Mouse (Mus musculus) lung, postnatal 10 days (tissue): ENCODE measurements at regions not wholly inside any gene's neighbourhood (a gene's known extent, or its start where the extent isn't known, plus 50 kb on each side); places are given as distances from the start of the nearest gene placed in this dataset.

ENCODE experiments used
- DNase-seq: peaks from one replicate; pipeline ENCODE4 v3.0.0; 2021

DNA sequence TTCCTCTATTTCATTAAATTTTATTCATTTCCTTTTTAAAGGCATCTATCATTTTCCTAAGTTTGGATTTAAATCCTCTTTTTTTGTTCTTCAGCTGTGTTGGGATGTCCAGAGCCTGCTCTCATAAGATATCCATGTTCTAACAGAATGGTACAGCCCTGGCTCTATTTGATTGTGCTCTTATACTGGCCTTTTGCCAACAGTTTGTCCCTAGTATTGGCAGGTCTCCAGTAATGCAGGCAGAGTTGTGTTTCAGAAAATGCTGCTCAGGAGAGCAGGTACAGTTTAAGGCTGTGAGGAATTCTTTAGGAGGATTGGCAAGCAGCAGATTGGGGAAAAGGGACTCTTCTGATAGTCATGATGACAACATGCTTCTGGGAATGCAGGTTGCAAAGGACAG, 797.1 kb upstream of the Slit2 start:
- no peak for DNase-seq

- DNase-seq: no peak
These were observed 780.6 kb upstream of the Slit2 start for GRCm38 (mm10) chr5:47202164-47202914.

DNA sequence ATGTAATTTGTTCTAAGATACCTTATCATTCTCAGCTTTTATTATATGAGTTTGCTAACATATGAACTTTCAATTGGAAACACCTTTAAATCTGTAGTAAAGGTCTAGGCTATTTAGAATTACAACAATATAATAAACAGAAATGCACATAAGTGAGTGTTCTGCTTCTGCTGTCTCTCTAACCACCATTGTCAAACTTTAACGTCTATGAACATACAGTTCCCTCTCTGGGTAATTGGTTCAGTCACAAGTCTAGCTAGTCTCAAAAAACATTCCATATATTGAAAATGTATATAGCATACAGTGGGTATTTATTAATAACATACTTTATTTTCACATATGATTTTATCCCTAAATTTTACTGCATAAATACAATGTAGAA, 780.0 kb upstream of the Slit2 start:
- no peak for DNase-seq

GRCm38 (mm10) chr5:47210542-47210941, 772.4 kb upstream of the Slit2 start:
- no peak for DNase-seq

GRCm38 (mm10) chr5:47215421-47215820, 767.5 kb upstream of the Slit2 start:
- no peak for DNase-seq

DNA sequence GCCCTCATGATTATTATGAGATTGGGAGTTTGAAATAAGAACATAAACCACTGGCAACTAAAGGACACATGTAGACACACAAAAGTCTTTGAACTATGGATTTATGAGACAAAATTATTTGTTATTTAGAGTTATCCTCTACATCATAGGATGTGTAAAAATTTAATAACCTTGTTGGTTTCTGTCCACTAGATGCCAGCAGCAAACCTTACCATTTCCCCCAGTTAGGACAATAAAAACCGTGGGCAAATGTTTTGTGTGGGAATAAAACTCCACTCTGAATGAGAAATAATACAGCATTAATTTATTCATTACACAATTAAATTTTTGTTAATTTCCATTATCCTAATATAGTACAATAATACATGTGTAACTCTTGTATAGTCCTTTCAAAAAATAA, 757.7 kb upstream of the Slit2 start:
- DNase-seq: no peak

DNA sequence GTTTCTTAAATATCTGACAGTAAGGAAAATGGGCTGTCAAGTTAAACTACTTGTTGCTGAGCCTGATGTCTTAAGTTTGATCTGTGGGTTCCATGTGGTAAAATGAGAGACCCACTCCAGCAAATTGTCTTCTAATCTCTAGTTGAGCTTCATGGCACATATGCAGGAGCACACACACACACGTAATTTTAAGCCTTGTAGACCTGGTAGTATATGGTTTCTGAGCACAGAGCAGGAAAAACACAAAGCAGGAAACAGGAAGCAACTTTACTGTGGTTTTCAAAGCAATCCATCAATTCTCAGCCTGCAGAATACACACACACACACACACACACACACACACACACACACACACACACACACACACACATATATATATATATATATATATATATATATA, 746.8 kb upstream of the Slit2 start:
- DNase-seq: no peak

GRCm38 (mm10) chr5:47240060-47240459, 742.9 kb upstream of the Slit2 start:
- no peak for DNase-seq

DNA sequence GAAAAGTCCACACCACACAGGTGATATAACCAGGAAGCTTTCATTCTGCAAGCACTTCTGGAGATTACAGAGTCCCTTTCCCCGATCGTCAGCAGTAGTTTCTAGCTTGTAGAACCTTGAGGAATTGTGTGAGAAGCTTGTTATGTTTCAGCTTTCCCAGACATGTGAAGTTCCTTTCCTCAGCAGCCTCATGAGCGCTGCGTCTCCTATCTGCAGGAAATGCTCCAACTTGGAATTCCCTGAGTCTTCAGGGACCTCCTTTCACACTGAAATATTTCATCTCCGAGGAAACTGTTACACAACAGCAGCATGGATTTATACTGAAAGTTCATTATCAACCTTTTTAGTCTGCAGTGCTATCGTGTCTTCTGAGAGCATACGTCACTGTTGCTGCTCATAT, 742.4 kb upstream of the Slit2 start:
- no peak for DNase-seq

DNA sequence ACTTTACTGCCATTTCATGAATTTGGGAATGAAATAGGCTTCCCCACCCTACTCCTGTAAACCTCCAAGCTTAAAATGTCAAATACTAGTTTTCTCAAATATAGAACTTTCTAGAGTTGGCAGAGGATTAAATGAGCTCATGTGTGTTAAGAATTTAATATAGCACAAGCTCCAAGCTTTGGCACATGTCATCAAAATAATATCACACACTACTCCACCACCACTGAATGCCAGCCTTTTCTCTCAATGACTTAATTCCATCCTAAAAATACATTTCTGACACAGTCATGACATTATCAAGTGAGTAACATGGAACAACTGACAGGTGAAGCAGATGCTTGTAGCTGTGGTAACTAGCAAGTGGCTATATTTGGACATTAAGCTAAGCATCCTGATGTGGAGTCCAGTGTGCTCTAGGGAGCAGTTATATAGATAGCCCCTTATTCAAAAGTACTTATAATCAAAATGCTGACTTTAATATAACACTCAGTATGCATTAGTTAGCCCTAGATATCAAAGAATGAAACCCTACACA, 728.0 kb upstream of the Slit2 start:
- no peak for DNase-seq

- DNase-seq: no peak
These were observed 721.1 kb upstream of the Slit2 start for GRCm38 (mm10) chr5:47261658-47262411.

DNA sequence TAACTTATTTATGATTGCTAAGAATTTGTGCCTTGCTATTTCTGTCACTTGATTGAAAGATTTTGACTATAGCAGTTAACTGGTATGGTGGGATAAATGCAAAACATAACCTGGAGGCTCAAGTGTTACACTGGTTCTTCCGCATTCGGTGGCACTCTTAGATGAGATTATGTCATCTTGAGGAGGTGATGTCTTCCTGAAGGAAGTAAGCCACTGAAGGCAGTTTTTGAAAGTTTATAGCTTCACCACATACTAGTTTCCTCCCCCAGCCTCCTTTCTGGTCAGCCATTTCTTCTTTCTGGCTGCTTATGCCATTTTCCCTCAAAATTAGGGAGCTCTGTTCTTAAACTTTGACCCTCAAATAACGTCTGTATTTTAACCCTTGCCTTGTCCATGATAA, 710.3 kb upstream of the Slit2 start:
- no peak for DNase-seq

GRCm38 (mm10) chr5:47273389-47274255, 709.3 kb upstream of the Slit2 start:
- DNase-seq: peak; percentile 27

DNA sequence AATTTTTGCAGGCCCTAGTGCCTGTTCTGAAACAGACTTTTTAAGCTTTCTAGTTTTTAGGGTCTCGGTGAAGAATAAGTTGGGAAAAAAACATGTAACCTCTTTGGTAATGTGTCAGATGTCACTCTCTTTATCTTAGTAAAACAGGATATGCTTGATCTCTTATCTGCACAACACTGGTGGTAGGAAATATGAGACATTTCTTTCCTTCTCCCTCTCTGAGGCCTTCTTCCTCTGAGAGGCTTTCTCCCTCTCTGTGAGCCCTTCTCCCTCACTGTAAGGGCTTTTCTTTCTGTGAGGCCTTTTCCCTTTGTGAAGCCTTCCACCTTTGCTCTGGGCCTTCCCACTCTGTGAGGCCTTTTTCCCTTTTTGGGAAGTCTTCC, 708.7 kb upstream of the Slit2 start:
- DNase-seq: no peak

DNA sequence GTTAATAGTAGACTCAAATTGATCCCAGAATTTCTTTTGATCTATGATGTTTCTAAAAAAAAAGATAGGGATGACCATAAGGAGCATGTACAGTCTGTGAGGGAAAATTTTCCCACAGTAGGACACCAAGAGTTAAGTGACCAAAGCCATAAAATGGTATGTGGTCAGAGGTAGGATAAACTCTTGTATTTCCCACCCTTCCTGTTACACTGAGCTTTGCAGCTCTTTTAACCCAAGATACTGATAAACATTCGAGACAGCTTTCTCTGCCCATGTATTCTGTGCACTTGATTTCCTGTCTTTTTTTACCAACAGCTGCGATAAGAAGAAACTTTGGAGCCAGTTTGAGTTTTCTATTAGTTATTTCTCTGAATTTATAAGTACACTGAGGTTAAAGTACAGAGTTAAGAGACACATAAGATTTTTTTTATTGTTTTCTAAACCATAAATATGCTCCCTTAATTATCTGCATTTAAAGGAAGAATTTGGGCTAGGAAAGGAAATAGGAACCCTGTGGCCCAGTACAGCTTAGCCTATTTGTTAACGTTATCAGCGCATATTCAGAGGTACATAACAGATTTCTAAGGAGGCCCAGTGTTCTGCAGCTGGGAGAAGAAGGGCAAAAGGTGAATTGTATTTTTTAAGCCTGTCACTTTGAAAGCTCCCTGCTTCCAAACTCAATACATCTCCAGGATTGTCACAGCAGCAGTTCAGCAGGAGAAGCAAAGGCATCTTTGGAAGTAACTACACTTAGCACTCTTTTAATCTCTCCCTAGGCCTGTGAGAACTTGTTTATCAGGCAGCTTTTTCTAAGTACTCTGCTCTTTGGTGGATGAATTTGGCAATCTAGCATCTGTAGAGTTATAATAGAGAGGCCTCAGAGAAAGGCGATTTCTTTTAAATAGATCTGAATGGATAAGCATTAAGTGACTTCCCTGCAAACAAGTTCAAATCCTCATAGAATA, 706.4 kb upstream of the Slit2 start:
- DNase-seq: no peak

GRCm38 (mm10) chr5:47279630-47280029, 703.3 kb upstream of the Slit2 start:
- peak; percentile 73 for DNase-seq

- no peak for DNase-seq
These were observed 683.3 kb upstream of the Slit2 start for GRCm38 (mm10) chr5:47299602-47300001.

GRCm38 (mm10) chr5:47317506-47317905, 665.4 kb upstream of the Slit2 start:
- no peak for DNase-seq

- no peak for DNase-seq
These were observed 664.8 kb upstream of the Slit2 start for GRCm38 (mm10) chr5:47318147-47318546.

DNA sequence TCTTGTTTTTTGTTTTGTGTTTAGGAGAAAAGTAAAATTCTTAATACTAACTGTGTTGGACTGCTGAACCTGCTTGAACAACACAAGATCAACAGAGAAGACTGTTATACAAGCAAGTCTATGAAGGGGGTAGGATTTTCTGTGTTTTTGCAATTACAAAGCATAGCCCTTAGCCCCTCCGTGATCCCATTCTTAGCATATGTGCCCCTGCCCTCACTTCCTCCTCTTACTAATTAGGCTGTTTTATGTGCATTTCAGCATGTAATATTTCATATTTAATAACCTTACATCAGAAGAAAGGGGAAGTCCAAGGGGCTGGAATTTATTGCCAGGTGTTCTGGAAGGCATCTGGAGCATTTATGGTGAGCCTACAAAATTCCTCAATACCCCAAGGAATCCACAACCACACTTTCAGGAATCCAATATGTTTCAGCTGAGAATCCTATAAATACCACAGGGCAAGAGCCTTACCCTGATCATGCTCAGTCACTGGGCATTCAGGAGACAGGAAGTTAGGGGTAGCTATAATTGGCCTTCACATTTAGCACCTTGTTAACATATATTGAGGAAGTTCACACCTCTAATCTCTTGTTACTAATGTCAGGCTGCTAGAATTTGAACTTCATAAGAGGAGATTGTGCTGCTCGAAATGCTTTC, 660.3 kb upstream of the Slit2 start:
- no peak for DNase-seq

- DNase-seq: no peak
These were observed 648.6 kb upstream of the Slit2 start for GRCm38 (mm10) chr5:47334299-47334698.

- no peak for DNase-seq
These were observed 646.4 kb upstream of the Slit2 start for GRCm38 (mm10) chr5:47336511-47336910.
